Mouse (Mus musculus): ENCODE measurements around the gene Olfr623. TPM values are rescaled to one million over a fixed set of nuclear protein-coding genes. Genes with fewer than 3 reads are reported as not detected.

Gene Olfr623
- polyA plus RNA-seq (2016; fragmentation: Nextera tagmentation; extraction: Ambion mirVana), result not detected in 2 replicates

DNA sequence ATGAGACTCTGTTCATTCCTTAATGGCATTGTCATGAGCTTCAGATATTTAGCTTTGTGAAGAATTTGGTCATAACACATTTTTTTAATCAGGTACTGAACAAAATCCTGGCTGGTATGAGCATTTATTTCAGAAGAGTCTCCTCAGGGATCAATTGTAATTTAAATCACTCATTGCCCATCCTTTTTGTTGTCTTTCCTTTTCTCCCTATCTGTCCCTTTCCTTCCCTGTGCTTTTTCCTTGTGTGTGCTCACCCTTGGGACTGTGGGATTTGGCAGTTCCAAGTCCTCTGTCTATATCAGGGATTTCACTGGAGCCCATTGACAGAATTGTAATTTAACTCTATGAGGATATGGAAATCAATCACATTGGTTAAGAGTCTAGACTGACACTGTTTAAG lies at the start of gene Olfr623:
Gene Olfr623, minus strand, starts transcription at position 101 of the 400 bp plus-strand sequence.
- Histone ChIP-seq H3K9ac (no peak within 1 kb of the TSS), H3K9me3 (replicated peaks) (no peaks in the 10 kb centered on the region), H3K4me2 (replicated peaks) (no peak within 1 kb of the TSS), H3K36me3 (no peaks in the 10 kb centered on the region), H3K4me3 (no peak within 1 kb of the TSS), H3K27me3 (no peaks in the 10 kb centered on the region), H3K27ac (no peak within 1 kb of the TSS), H3K4me1 (no peaks in the 10 kb centered on the region)
- ATAC-seq (ENCODE audit: low FRiP score), result no peak

DNA sequence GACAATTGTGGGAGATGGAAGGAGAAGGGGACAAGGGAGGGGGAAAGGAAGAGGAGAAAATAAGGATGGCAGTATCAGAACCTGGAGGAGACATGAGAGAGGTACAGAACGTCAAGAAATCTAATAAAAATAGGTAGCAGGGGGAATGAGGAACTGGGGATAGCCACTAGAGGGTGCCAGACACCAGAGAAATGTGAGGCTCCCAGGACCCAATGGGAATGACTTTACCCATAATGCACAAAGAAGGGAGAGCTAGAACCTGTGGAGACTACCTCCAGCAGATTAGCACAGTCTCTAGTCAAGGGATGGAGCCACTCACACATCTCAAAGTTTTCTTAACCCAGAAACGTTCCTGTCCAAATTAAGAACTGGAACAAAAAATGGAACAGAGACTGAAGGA lies 48.5 kb upstream of the Olfr623 start:
- ATAC-seq (ENCODE audit: low FRiP score), result no peak
- Histone ChIP-seq H3K27ac (no peak overlapping the region), H3K4me1 (no peaks in the 10 kb centered on the region), H3K36me3 (no peaks in the 10 kb centered on the region), H3K9ac (no peak overlapping the region), H3K9me3 (replicated peaks) (no peaks in the 10 kb centered on the region), H3K4me3 (no peak overlapping the region), H3K27me3 (no peaks in the 10 kb centered on the region), H3K4me2 (replicated peaks) (no peak overlapping the region)
- 35% methylated on average over 2 of the region's 2 CpGs for WGBS

DNA sequence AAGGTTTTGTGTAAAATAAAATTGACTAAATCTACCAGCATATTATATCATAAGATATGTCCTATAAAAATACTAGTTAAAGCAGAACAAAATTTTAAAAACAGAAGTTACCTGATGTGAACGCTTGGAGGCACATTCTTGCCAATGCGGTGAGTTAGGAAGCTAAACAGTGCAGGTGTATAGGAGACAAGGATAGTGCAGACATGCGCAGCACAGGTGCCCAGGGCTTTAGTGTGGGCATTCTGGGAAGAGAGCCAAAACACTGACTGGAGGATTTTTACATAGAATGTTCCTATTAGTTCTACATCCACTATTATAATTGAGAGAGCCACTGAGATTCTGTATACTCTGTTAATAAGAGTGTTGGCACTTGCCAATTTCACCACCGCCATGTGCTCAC lies 36.0 kb upstream of the Olfr623 start:
- Histone ChIP-seq H3K27me3 (no peaks in the 10 kb centered on the region), H3K4me3 (no peak overlapping the region), H3K27ac (no peak overlapping the region), H3K4me2 (replicated peaks) (no peak overlapping the region), H3K9ac (no peak overlapping the region), H3K36me3 (no peaks in the 10 kb centered on the region), H3K9me3 (replicated peaks) (no peaks in the 10 kb centered on the region), H3K4me1 (no peaks in the 10 kb centered on the region)
- ATAC-seq (ENCODE audit: low FRiP score), result no peak
- WGBS, result 92% methylated on average over 4 of the region's 4 CpGs

DNA sequence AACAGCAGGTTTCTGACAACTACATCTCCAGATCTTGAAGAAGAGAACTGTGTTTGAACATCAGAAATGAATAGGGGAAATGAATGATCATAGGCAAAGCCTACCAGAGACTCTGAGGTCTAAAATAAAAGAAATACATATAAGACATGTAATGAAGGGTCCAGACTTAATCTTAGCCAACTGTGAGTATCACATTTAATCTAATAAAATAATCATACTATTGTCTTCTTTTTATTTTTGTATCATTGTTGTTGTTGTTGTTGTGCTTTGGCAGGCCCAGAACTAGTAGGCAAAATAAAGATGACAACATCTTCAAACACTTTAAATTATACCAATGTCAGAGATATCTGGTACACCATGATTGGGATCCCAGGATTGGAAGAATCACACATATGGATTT lies 18.9 kb upstream of the Olfr623 start, which contains the start of gene Olfr625-ps1:
Gene Olfr625-ps1, plus strand, starts transcription at position 301 of the 400 bp plus-strand sequence.
- Histone ChIP-seq H3K36me3 (no peaks in the 10 kb centered on the region), H3K4me3 (no peak within 1 kb of the TSS), H3K27ac (no peak within 1 kb of the TSS), H3K4me1 (no peaks in the 10 kb centered on the region), H3K9me3 (replicated peaks) (no peaks in the 10 kb centered on the region), H3K9ac (no peak within 1 kb of the TSS), H3K4me2 (replicated peaks) (no peak within 1 kb of the TSS), H3K27me3 (no peaks in the 10 kb centered on the region)
- no peak for ATAC-seq (ENCODE audit: low FRiP score)

DNA sequence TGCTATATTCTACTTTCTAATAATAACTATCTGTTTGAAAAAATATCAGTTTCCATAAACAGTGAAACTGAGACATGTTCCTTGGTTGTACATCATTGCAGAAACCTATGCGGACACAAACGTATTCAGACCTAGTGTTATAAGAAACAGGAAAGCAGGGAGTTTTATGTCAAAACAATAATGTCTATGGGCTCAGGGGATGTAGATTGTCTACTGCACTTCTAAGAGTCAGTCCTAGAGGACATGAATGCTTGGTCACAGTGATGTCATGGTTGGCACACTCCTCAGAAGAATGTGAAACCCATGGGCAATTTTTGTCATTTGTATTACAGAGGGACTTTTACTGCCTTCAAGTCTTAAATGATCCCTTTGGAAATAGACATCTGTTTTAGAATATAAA lies 7.6 kb upstream of the Olfr623 start, which contains the start of gene Olfr624:
Gene Olfr624, minus strand, starts transcription at position 101 of the 400 bp plus-strand sequence.
- H3K9me3 ChIP-seq (replicated peaks), result no peaks in the 10 kb centered on the region
- H3K4me3 ChIP-seq, result no peak within 1 kb of the TSS
- H3K27ac ChIP-seq, result no peak within 1 kb of the TSS
- no peaks in the 10 kb centered on the region for H3K4me1 ChIP-seq
- WGBS, result 96% methylated on average over 2 of the region's 2 CpGs
- H3K36me3 ChIP-seq, result no peaks in the 10 kb centered on the region
- H3K9ac ChIP-seq, result no peak within 1 kb of the TSS
- no peak for ATAC-seq (ENCODE audit: low FRiP score)
- H3K27me3 ChIP-seq, result no peaks in the 10 kb centered on the region
- no peak within 1 kb of the TSS for H3K4me2 ChIP-seq (replicated peaks)

DNA sequence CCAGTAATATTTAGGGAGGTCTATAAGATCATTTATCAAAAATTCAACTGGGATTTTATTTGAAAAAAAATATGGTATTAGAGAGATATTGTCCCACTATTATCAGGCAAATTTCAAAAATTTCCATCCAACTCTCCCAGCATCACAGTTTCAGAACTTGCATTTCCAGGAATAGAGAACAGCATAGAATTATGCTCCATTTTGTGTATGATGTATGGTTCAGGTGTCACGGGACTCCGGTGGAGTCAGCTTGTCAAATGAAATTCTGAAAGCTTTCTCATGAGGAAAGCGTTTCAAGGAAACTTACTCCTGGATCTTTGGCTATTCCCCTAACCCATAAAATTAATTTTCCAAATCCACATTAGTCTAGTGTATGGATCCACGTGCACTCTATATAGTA lies 19.4 kb downstream of the Olfr623 start:
- no peak overlapping the region for H3K4me3 ChIP-seq

DNA sequence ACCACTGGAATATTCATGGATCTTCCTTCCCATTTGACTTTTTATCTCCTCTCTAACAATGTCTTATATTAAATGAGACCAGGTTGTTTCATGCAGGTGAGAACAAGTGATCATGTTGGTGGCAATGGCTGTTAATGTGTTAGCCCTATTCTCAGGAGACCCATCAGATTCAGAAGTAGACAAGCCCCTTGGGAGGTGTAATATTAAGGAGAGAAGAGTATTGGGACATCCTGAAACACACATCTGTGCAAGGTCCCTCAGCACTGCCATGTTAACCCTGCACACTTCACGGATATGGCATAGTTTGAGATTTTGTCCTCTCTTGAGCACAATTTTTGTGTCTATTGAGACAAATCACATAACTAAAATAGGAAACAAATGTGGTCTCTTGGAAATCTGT lies 20.9 kb downstream of the Olfr623 start, which contains the start of gene Olfr622:
Gene Olfr622, minus strand, starts transcription at position 101 of the 400 bp plus-strand sequence.
- ATAC-seq (ENCODE audit: low FRiP score), result no peak
- Histone ChIP-seq H3K4me1 (no peaks in the 10 kb centered on the region), H3K36me3 (no peaks in the 10 kb centered on the region), H3K4me3 (no peak within 1 kb of the TSS), H3K27ac (no peak within 1 kb of the TSS), H3K27me3 (no peaks in the 10 kb centered on the region), H3K4me2 (replicated peaks) (no peak within 1 kb of the TSS), H3K9ac (no peak within 1 kb of the TSS), H3K9me3 (replicated peaks) (no peaks in the 10 kb centered on the region)
- 79% methylated on average over 1 of the region's 1 CpGs for WGBS

More for the DNA sequence above, 19.4 kb downstream of the Olfr623 start:
- WGBS, result 93% methylated on average over 4 of the region's 4 CpGs
- no peak overlapping the region for H3K4me2 ChIP-seq (replicated peaks)
- no peaks in the 10 kb centered on the region for H3K27me3 ChIP-seq
- no peak overlapping the region for H3K27ac ChIP-seq
- no peaks in the 10 kb centered on the region for H3K9me3 ChIP-seq (replicated peaks)
- no peak for ATAC-seq (ENCODE audit: low FRiP score)
- no peaks in the 10 kb centered on the region for H3K4me1 ChIP-seq
- H3K36me3 ChIP-seq, result no peaks in the 10 kb centered on the region
- H3K9ac ChIP-seq, result no peak overlapping the region

DNA sequence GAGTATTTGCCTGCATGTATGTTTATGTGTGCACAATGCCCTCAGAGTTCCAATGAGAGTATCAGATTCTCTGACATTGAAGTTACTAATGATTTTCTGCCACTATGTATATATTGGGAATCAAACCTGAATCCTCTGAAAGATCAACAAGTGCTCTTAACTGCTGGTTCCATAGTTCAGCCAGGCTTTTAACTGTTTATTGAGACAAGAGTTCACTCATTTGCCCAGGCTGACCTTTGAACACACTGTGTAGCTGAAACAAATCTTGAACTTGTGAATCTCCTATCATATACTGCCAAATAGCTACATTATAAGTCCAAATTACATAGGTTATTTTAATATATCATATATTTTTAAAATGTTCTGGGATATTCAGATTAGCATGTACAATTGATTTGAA lies 26.7 kb downstream of the Olfr623 start:
- H3K4me3 ChIP-seq, result no peak overlapping the region
- no peak overlapping the region for H3K27ac ChIP-seq
- H3K4me2 ChIP-seq (replicated peaks), result no peak overlapping the region
- no peak overlapping the region for H3K9ac ChIP-seq
- H3K27me3 ChIP-seq, result no peaks in the 10 kb centered on the region
- no peaks in the 10 kb centered on the region for H3K36me3 ChIP-seq
- H3K9me3 ChIP-seq (replicated peaks), result no peaks in the 10 kb centered on the region
- no peaks in the 10 kb centered on the region for H3K4me1 ChIP-seq
- ATAC-seq (ENCODE audit: low FRiP score), result no peak

DNA sequence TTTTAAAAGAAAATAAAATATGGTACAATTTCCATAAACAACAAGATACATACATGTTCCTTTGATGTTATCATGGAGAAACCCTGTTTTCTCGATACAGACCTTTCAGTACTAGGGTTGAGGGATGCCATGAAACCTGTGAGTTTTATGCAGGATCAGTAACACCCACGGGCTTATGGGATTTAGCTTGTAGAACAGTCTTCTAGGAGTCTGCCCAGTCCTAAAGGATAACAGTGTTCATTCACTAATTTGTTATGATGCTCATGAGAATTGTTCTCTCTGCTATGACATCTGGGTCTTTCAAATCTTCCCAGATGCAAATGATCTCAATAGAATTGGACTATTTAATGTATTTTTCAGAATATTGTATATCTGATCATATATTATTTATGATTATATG lies 51.1 kb downstream of the Olfr623 start, which contains the start of gene Olfr620:
Gene Olfr620, minus strand, starts transcription at position 101 of the 400 bp plus-strand sequence.
- no peak for ATAC-seq (ENCODE audit: low FRiP score)
- H3K4me1 ChIP-seq, result no peaks in the 10 kb centered on the region
- 83% methylated on average over 2 of the region's 2 CpGs for WGBS

More for the DNA sequence above, 51.1 kb downstream of the Olfr623 start, which contains the start of gene Olfr620:
- no peaks in the 10 kb centered on the region for H3K36me3 ChIP-seq
- H3K9ac ChIP-seq, result no peak within 1 kb of the TSS
- H3K27ac ChIP-seq, result no peak within 1 kb of the TSS
- no peak within 1 kb of the TSS for H3K4me3 ChIP-seq
- no peak within 1 kb of the TSS for H3K4me2 ChIP-seq (replicated peaks)
- no peaks in the 10 kb centered on the region for H3K9me3 ChIP-seq (replicated peaks)
- H3K27me3 ChIP-seq, result no peaks in the 10 kb centered on the region

Other genes with a start within 250 kb of the Olfr623 start
- not detected in 2 replicates for gene Usp17lc, start 248.6 kb downstream of the Olfr623 start, polyA plus RNA-seq (2016; fragmentation: Nextera tagmentation; extraction: Ambion mirVana)
- gene Olfr605, start 218.3 kb downstream of the Olfr623 start, polyA plus RNA-seq (2016; fragmentation: Nextera tagmentation; extraction: Ambion mirVana), result not detected in 2 replicates
- not detected in 2 replicates for gene Olfr606, start 214.7 kb downstream of the Olfr623 start, polyA plus RNA-seq (2016; fragmentation: Nextera tagmentation; extraction: Ambion mirVana)
- not detected in 2 replicates for gene Olfr607, start 199.5 kb downstream of the Olfr623 start, polyA plus RNA-seq (2016; fragmentation: Nextera tagmentation; extraction: Ambion mirVana)
- gene Olfr608, start 193.8 kb downstream of the Olfr623 start, polyA plus RNA-seq (2016; fragmentation: Nextera tagmentation; extraction: Ambion mirVana), result not detected in 2 replicates
- gene Olfr609, start 165.6 kb downstream of the Olfr623 start, polyA plus RNA-seq (2016; fragmentation: Nextera tagmentation; extraction: Ambion mirVana), result not detected in 2 replicates
- gene Olfr610, start 151.6 kb downstream of the Olfr623 start, polyA plus RNA-seq (2016; fragmentation: Nextera tagmentation; extraction: Ambion mirVana), result not detected in 2 replicates
- gene Olfr611, start 142.9 kb downstream of the Olfr623 start, polyA plus RNA-seq (2016; fragmentation: Nextera tagmentation; extraction: Ambion mirVana), result not detected in 2 replicates
- gene Olfr612, start 121.0 kb downstream of the Olfr623 start, polyA plus RNA-seq (2016; fragmentation: Nextera tagmentation; extraction: Ambion mirVana), result not detected in 2 replicates
- not detected in 2 replicates for gene Olfr613, start 115.6 kb downstream of the Olfr623 start, polyA plus RNA-seq (2016; fragmentation: Nextera tagmentation; extraction: Ambion mirVana)
- gene Olfr615, start 107.6 kb downstream of the Olfr623 start, polyA plus RNA-seq (2016; fragmentation: Nextera tagmentation; extraction: Ambion mirVana), result not detected in 2 replicates
- gene Olfr616, start 94.6 kb downstream of the Olfr623 start, polyA plus RNA-seq (2016; fragmentation: Nextera tagmentation; extraction: Ambion mirVana), result not detected in 2 replicates
- not detected in 2 replicates for gene Olfr617, start 90.6 kb downstream of the Olfr623 start, polyA plus RNA-seq (2016; fragmentation: Nextera tagmentation; extraction: Ambion mirVana)
- gene Olfr618, start 73.6 kb downstream of the Olfr623 start, polyA plus RNA-seq (2016; fragmentation: Nextera tagmentation; extraction: Ambion mirVana), result not detected in 2 replicates
- gene Olfr619, start 63.1 kb downstream of the Olfr623 start, polyA plus RNA-seq (2016; fragmentation: Nextera tagmentation; extraction: Ambion mirVana), result not detected in 2 replicates
- not detected in 2 replicates for gene Olfr620, start 51.2 kb downstream of the Olfr623 start, polyA plus RNA-seq (2016; fragmentation: Nextera tagmentation; extraction: Ambion mirVana)
- not detected in 2 replicates for gene Olfr622, start 21.0 kb downstream of the Olfr623 start, polyA plus RNA-seq (2016; fragmentation: Nextera tagmentation; extraction: Ambion mirVana)
- gene Olfr624, start 7.5 kb upstream of the Olfr623 start, polyA plus RNA-seq (2016; fragmentation: Nextera tagmentation; extraction: Ambion mirVana), result 0.04 and 0.07 TPM in 2 replicates
- not detected in 2 replicates for gene Olfr625-ps1, start 19.0 kb upstream of the Olfr623 start, polyA plus RNA-seq (2016; fragmentation: Nextera tagmentation; extraction: Ambion mirVana)
- not detected in 2 replicates for gene Olfr243, start 51.0 kb upstream of the Olfr623 start, polyA plus RNA-seq (2016; fragmentation: Nextera tagmentation; extraction: Ambion mirVana)
- not detected in 2 replicates for gene Olfr628, start 66.7 kb upstream of the Olfr623 start, polyA plus RNA-seq (2016; fragmentation: Nextera tagmentation; extraction: Ambion mirVana)
- gene Olfr629, start 81.2 kb upstream of the Olfr623 start, polyA plus RNA-seq (2016; fragmentation: Nextera tagmentation; extraction: Ambion mirVana), result not detected in 2 replicates
- not detected in 2 replicates for gene Olfr630, start 93.6 kb upstream of the Olfr623 start, polyA plus RNA-seq (2016; fragmentation: Nextera tagmentation; extraction: Ambion mirVana)
- gene Olfr69, start 107.9 kb upstream of the Olfr623 start, polyA plus RNA-seq (2016; fragmentation: Nextera tagmentation; extraction: Ambion mirVana), result not detected in 2 replicates
- not detected in 2 replicates for gene Olfr68, start 116.0 kb upstream of the Olfr623 start, polyA plus RNA-seq (2016; fragmentation: Nextera tagmentation; extraction: Ambion mirVana)
- gene Olfr67, start 128.1 kb upstream of the Olfr623 start, polyA plus RNA-seq (2016; fragmentation: Nextera tagmentation; extraction: Ambion mirVana), result not detected in 2 replicates
- 799 and 940 TPM in 2 replicates for gene Hbb-bt, start 150.3 kb upstream of the Olfr623 start, polyA plus RNA-seq (2016; fragmentation: Nextera tagmentation; extraction: Ambion mirVana)
- gene Hbb-bs, start 164.4 kb upstream of the Olfr623 start, polyA plus RNA-seq (2016; fragmentation: Nextera tagmentation; extraction: Ambion mirVana), result 613 and 772 TPM in 2 replicates
- gene Hbb-bh2, start 176.8 kb upstream of the Olfr623 start, polyA plus RNA-seq (2016; fragmentation: Nextera tagmentation; extraction: Ambion mirVana), result not detected in 2 replicates
- 614 and 792 TPM in 2 replicates for gene Hbb-bh1, start 179.5 kb upstream of the Olfr623 start, polyA plus RNA-seq (2016; fragmentation: Nextera tagmentation; extraction: Ambion mirVana)
- gene Hbb-y, start 189.5 kb upstream of the Olfr623 start, polyA plus RNA-seq (2016; fragmentation: Nextera tagmentation; extraction: Ambion mirVana), result 8,282 and 10,510 TPM in 2 replicates
- not detected in 2 replicates for gene Olfr66, start 222.6 kb upstream of the Olfr623 start, polyA plus RNA-seq (2016; fragmentation: Nextera tagmentation; extraction: Ambion mirVana)
- gene Olfr64, start 230.8 kb upstream of the Olfr623 start, polyA plus RNA-seq (2016; fragmentation: Nextera tagmentation; extraction: Ambion mirVana), result not detected in 2 replicates
- gene Olfr65, start 239.8 kb upstream of the Olfr623 start, polyA plus RNA-seq (2016; fragmentation: Nextera tagmentation; extraction: Ambion mirVana), result not detected in 2 replicates

Measured in hindbrain, embryonic 12.5 days (tissue).